Mouse (Mus musculus): Measurements from ENCODE around the gene Echdc2. TPM values are rescaled to one million over a fixed set of nuclear protein-coding genes. Genes with fewer than 3 reads are reported as not detected.

The Echdc2 gene
- polyA plus RNA-seq (2015; fragmentation: Illumina TruSeq; extraction: RNeasy Lipid Tissue Mini Kit (QIAGEN cat#74804); ENCODE audit: low read depth, low replicate concordance), result 28.3 TPM

GRCm38 (mm10) chr4:108165152-108165895 lies at the start of gene Echdc2:
TSS of gene Echdc2 (plus strand) at chr4:108165437.

GRCm38 (mm10) chr4:108144880-108145279 lies 20.4 kb upstream of the Echdc2 start, which contains the start of gene Scp2:
TSS of gene Scp2 (minus strand) at chr4:108144998.

GRCm38 (mm10) chr4:108217332-108218179 lies 52.3 kb downstream of the Echdc2 start, which contains the start of gene Zyg11a:
TSS of gene Zyg11a (minus strand) at chr4:108218048.

Other genes with a start within 250 kb of the Echdc2 start
- 7.5 TPM for gene Cpt2, start 241.8 kb upstream of the Echdc2 start, polyA plus RNA-seq (2015; fragmentation: Illumina TruSeq; extraction: RNeasy Lipid Tissue Mini Kit (QIAGEN cat#74804); ENCODE audit: low read depth, low replicate concordance)
- not detected for gene Slc1a7, start 197.1 kb upstream of the Echdc2 start, polyA plus RNA-seq (2015; fragmentation: Illumina TruSeq; extraction: RNeasy Lipid Tissue Mini Kit (QIAGEN cat#74804); ENCODE audit: low read depth, low replicate concordance)
- 3.0 TPM for gene Podn, start 69.0 kb upstream of the Echdc2 start, polyA plus RNA-seq (2015; fragmentation: Illumina TruSeq; extraction: RNeasy Lipid Tissue Mini Kit (QIAGEN cat#74804); ENCODE audit: low read depth, low replicate concordance)
- gene Scp2, start 20.4 kb upstream of the Echdc2 start, polyA plus RNA-seq (2015; fragmentation: Illumina TruSeq; extraction: RNeasy Lipid Tissue Mini Kit (QIAGEN cat#74804); ENCODE audit: low read depth, low replicate concordance), result 244 TPM
- not detected for gene Zyg11a, start 52.6 kb downstream of the Echdc2 start, polyA plus RNA-seq (2015; fragmentation: Illumina TruSeq; extraction: RNeasy Lipid Tissue Mini Kit (QIAGEN cat#74804); ENCODE audit: low read depth, low replicate concordance)
- gene Zyg11b, start 135.7 kb downstream of the Echdc2 start, polyA plus RNA-seq (2015; fragmentation: Illumina TruSeq; extraction: RNeasy Lipid Tissue Mini Kit (QIAGEN cat#74804); ENCODE audit: low read depth, low replicate concordance), result 65.2 TPM
- 23.9 TPM for gene Coa7, start 162.7 kb downstream of the Echdc2 start, polyA plus RNA-seq (2015; fragmentation: Illumina TruSeq; extraction: RNeasy Lipid Tissue Mini Kit (QIAGEN cat#74804); ENCODE audit: low read depth, low replicate concordance)
- gene Shisal2a, start 217.9 kb downstream of the Echdc2 start, polyA plus RNA-seq (2015; fragmentation: Illumina TruSeq; extraction: RNeasy Lipid Tissue Mini Kit (QIAGEN cat#74804); ENCODE audit: low read depth, low replicate concordance), result not detected
- gene Gpx7, start 241.5 kb downstream of the Echdc2 start, polyA plus RNA-seq (2015; fragmentation: Illumina TruSeq; extraction: RNeasy Lipid Tissue Mini Kit (QIAGEN cat#74804); ENCODE audit: low read depth, low replicate concordance), result 8.4 TPM

Data from brain, adult 10 weeks (tissue).